Mouse (Mus musculus): ENCODE measurements around the gene Abca17. TPM values are rescaled to one million over a fixed set of nuclear protein-coding genes. Genes with fewer than 3 reads are reported as not detected.
A peak's percentile ranks its signal among the peaks of the same experiment; 100 is the strongest.

Gene Abca17
- polyA plus RNA-seq, 1 experiment from 2014 or later, result not detected

GRCm38 (mm10) chr17:24279907-24280306 lies 71.0 kb downstream of the Abca17 start:
- H3K36me3 ChIP-seq (ENCODE audit: control insufficient read depth, insufficient read depth, low read length), result no peaks in the 10 kb centered on the region
- H3K4me3 ChIP-seq (ENCODE audit: low read depth, low read length), result no peak overlapping the region
- H3K4me1 ChIP-seq (replicated peaks; ENCODE audit: control insufficient read depth, insufficient read depth, low read length), result no peaks in the 10 kb centered on the region
- no peaks in the 10 kb centered on the region for H3K9me3 ChIP-seq (ENCODE audit: control insufficient read depth, low read length)
- H3K4me2 ChIP-seq (ENCODE audit: low read length), result no peak overlapping the region
- 83% methylated on average over 4 of the region's 4 CpGs for WGBS
- H3K27ac ChIP-seq (ENCODE audit: low read depth), result no peak overlapping the region
- DNase-seq (ENCODE audit: low spot score) (no peak), ATAC-seq (replicated peaks; ENCODE audit: low FRiP score, low TSS enrichment, low read depth) (no peak)
- H3K9ac ChIP-seq (ENCODE audit: low read length), result no peak overlapping the region
- no peaks in the 10 kb centered on the region for H3K27me3 ChIP-seq (replicated peaks; ENCODE audit: control insufficient read depth, insufficient read depth, low read length)

GRCm38 (mm10) chr17:24267133-24267532 lies 83.7 kb downstream of the Abca17 start:
- 76% methylated on average over 1 of the region's 1 CpGs for WGBS
- no peak overlapping the region for H3K9ac ChIP-seq (ENCODE audit: low read length)
- DNase-seq (ENCODE audit: low spot score) (no peak), ATAC-seq (replicated peaks; ENCODE audit: low FRiP score, low TSS enrichment, low read depth) (no peak)
- H3K4me2 ChIP-seq (ENCODE audit: low read length), result no peak overlapping the region
- no peaks in the 10 kb centered on the region for H3K4me1 ChIP-seq (replicated peaks; ENCODE audit: control insufficient read depth, insufficient read depth, low read length)
- no peaks in the 10 kb centered on the region for H3K27me3 ChIP-seq (replicated peaks; ENCODE audit: control insufficient read depth, insufficient read depth, low read length)
- H3K36me3 ChIP-seq (ENCODE audit: control insufficient read depth, insufficient read depth, low read length), result no peaks in the 10 kb centered on the region
- no peaks in the 10 kb centered on the region for H3K9me3 ChIP-seq (ENCODE audit: control insufficient read depth, low read length)
- no peak overlapping the region for H3K27ac ChIP-seq (ENCODE audit: low read depth)
- H3K4me3 ChIP-seq (ENCODE audit: low read depth, low read length), result no peak overlapping the region

GRCm38 (mm10) chr17:24264766-24265165 lies 86.1 kb downstream of the Abca17 start:
- Histone ChIP-seq H3K9ac (ENCODE audit: low read length) (no peak overlapping the region), H3K36me3 (ENCODE audit: control insufficient read depth, insufficient read depth, low read length) (no peaks in the 10 kb centered on the region), H3K4me1 (replicated peaks; ENCODE audit: control insufficient read depth, insufficient read depth, low read length) (no peaks in the 10 kb centered on the region), H3K27me3 (replicated peaks; ENCODE audit: control insufficient read depth, insufficient read depth, low read length) (no peaks in the 10 kb centered on the region), H3K4me2 (ENCODE audit: low read length) (no peak overlapping the region), H3K27ac (ENCODE audit: low read depth) (no peak overlapping the region), H3K9me3 (ENCODE audit: control insufficient read depth, low read length) (no peaks in the 10 kb centered on the region), H3K4me3 (ENCODE audit: low read depth, low read length) (no peak overlapping the region)
- 72% methylated on average over 2 of the region's 2 CpGs for WGBS
- ATAC-seq (replicated peaks; ENCODE audit: low FRiP score, low TSS enrichment, low read depth), result no peak
- no peak for DNase-seq (ENCODE audit: low spot score)

GRCm38 (mm10) chr17:24260516-24260915 lies 90.4 kb downstream of the Abca17 start:
- ATAC-seq (replicated peaks; ENCODE audit: low FRiP score, low TSS enrichment, low read depth) (no peak), DNase-seq (ENCODE audit: low spot score) (no peak)
- Histone ChIP-seq H3K36me3 (ENCODE audit: control insufficient read depth, insufficient read depth, low read length) (no peaks in the 10 kb centered on the region), H3K9ac (ENCODE audit: low read length) (no peak overlapping the region), H3K9me3 (ENCODE audit: control insufficient read depth, low read length) (no peaks in the 10 kb centered on the region), H3K27me3 (replicated peaks; ENCODE audit: control insufficient read depth, insufficient read depth, low read length) (no peaks in the 10 kb centered on the region), H3K27ac (ENCODE audit: low read depth) (no peak overlapping the region), H3K4me3 (ENCODE audit: low read depth, low read length) (no peak overlapping the region), H3K4me2 (ENCODE audit: low read length) (no peak overlapping the region), H3K4me1 (replicated peaks; ENCODE audit: control insufficient read depth, insufficient read depth, low read length) (no peaks in the 10 kb centered on the region)
- 59% methylated on average over 4 of the region's 4 CpGs for WGBS

- Histone ChIP-seq H3K36me3 (ENCODE audit: control insufficient read depth, insufficient read depth, low read length) (no peaks in the 10 kb centered on the region), H3K4me2 (ENCODE audit: low read length) (no peak overlapping the region), H3K4me3 (ENCODE audit: low read depth, low read length) (no peak overlapping the region), H3K9me3 (ENCODE audit: control insufficient read depth, low read length) (no peaks in the 10 kb centered on the region), H3K27ac (ENCODE audit: low read depth) (no peak overlapping the region), H3K4me1 (replicated peaks; ENCODE audit: control insufficient read depth, insufficient read depth, low read length) (no peaks in the 10 kb centered on the region), H3K27me3 (replicated peaks; ENCODE audit: control insufficient read depth, insufficient read depth, low read length) (no peaks in the 10 kb centered on the region), H3K9ac (ENCODE audit: low read length) (no peak overlapping the region)
- whole genome bisulfite sequencing, result 73% methylated on average over 5 of the region's 5 CpGs
- ATAC-seq (replicated peaks; ENCODE audit: low FRiP score, low TSS enrichment, low read depth) (no peak), DNase-seq (ENCODE audit: low spot score) (no peak)
These were observed 91.2 kb downstream of the Abca17 start for GRCm38 (mm10) chr17:24259702-24260101.

GRCm38 (mm10) chr17:24258981-24259380 lies 91.9 kb downstream of the Abca17 start:
- H3K9ac ChIP-seq (ENCODE audit: low read length), result no peak overlapping the region
- no peak for ATAC-seq (replicated peaks; ENCODE audit: low FRiP score, low TSS enrichment, low read depth)
- DNase-seq (ENCODE audit: low spot score), result no peak
- H3K27me3 ChIP-seq (replicated peaks; ENCODE audit: control insufficient read depth, insufficient read depth, low read length), result no peaks in the 10 kb centered on the region
- no peak overlapping the region for H3K4me3 ChIP-seq (ENCODE audit: low read depth, low read length)
- H3K4me2 ChIP-seq (ENCODE audit: low read length), result no peak overlapping the region
- no peaks in the 10 kb centered on the region for H3K4me1 ChIP-seq (replicated peaks; ENCODE audit: control insufficient read depth, insufficient read depth, low read length)
- H3K27ac ChIP-seq (ENCODE audit: low read depth), result no peak overlapping the region
- no peaks in the 10 kb centered on the region for H3K9me3 ChIP-seq (ENCODE audit: control insufficient read depth, low read length)
- 64% methylated on average over 4 of the region's 4 CpGs for WGBS
- H3K36me3 ChIP-seq (ENCODE audit: control insufficient read depth, insufficient read depth, low read length), result no peaks in the 10 kb centered on the region

GRCm38 (mm10) chr17:24252329-24252728 lies 98.5 kb downstream of the Abca17 start:
- Histone ChIP-seq H3K27ac (ENCODE audit: low read depth) (no peak overlapping the region), H3K9ac (ENCODE audit: low read length) (no peak overlapping the region), H3K27me3 (replicated peaks; ENCODE audit: control insufficient read depth, insufficient read depth, low read length) (no peaks in the 10 kb centered on the region), H3K9me3 (ENCODE audit: control insufficient read depth, low read length) (0 out of 2 replicates have a peak, but pooled peaks cover 4% of the 10 kb centered on the region), H3K4me3 (ENCODE audit: low read depth, low read length) (0 out of 2 replicates have a peak overlapping the region, but pooled peaks have one; percentile 62), H3K4me1 (replicated peaks; ENCODE audit: control insufficient read depth, insufficient read depth, low read length) (peaks cover 11% of the 10 kb centered on the region), H3K4me2 (ENCODE audit: low read length) (peak overlapping the region; percentile 76), H3K36me3 (ENCODE audit: control insufficient read depth, insufficient read depth, low read length) (peaks cover 17% of the 10 kb centered on the region)
- no peak for DNase-seq (ENCODE audit: low spot score)
- no peak for ATAC-seq (replicated peaks; ENCODE audit: low FRiP score, low TSS enrichment, low read depth)
- 98% methylated on average over 2 of the region's 2 CpGs for WGBS

GRCm38 (mm10) chr17:24251320-24252069 lies 99.4 kb downstream of the Abca17 start, which contains the start of gene Ccnf:
Gene Ccnf, minus strand, starts transcription at chr17:24251484.
- ATAC-seq (replicated peaks; ENCODE audit: low FRiP score, low TSS enrichment, low read depth) (peak; percentile 100), DNase-seq (ENCODE audit: low spot score) (peak; percentile 94)
- Histone ChIP-seq H3K9me3 (ENCODE audit: control insufficient read depth, low read length) (0 out of 2 replicates have a peak, but pooled peaks cover 4% of the 10 kb centered on the region), H3K4me2 (ENCODE audit: low read length) (peak within 1 kb of the TSS; percentile 76), H3K27me3 (replicated peaks; ENCODE audit: control insufficient read depth, insufficient read depth, low read length) (no peaks in the 10 kb centered on the region), H3K9ac (ENCODE audit: low read length) (peak within 1 kb of the TSS; percentile 68), H3K4me3 (ENCODE audit: low read depth, low read length) (peak within 1 kb of the TSS; percentile 62), H3K27ac (ENCODE audit: low read depth) (peak within 1 kb of the TSS; percentile 80), H3K4me1 (replicated peaks; ENCODE audit: control insufficient read depth, insufficient read depth, low read length) (peaks cover 11% of the 10 kb centered on the region), H3K36me3 (ENCODE audit: control insufficient read depth, insufficient read depth, low read length) (peaks cover 24% of the 10 kb centered on the region)
- whole genome bisulfite sequencing, result under 1% methylated on average over 48 of the region's 48 CpGs

- H3K36me3 ChIP-seq (ENCODE audit: control insufficient read depth, insufficient read depth, low read length), result peaks cover 29% of the 10 kb centered on the region
- H3K4me1 ChIP-seq (replicated peaks; ENCODE audit: control insufficient read depth, insufficient read depth, low read length), result peaks cover 11% of the 10 kb centered on the region
- under 1% methylated on average over 32 of the region's 32 CpGs for WGBS
- H3K27ac ChIP-seq (ENCODE audit: low read depth), result peak overlapping the region; percentile 80
- peak overlapping the region; percentile 62 for H3K4me3 ChIP-seq (ENCODE audit: low read depth, low read length)
- peak overlapping the region; percentile 56 for H3K4me2 ChIP-seq (ENCODE audit: low read length)
- no peak for ATAC-seq (replicated peaks; ENCODE audit: low FRiP score, low TSS enrichment, low read depth)
- H3K9ac ChIP-seq (ENCODE audit: low read length), result peak overlapping the region; percentile 68
- 0 out of 2 replicates have a peak, but pooled peaks cover 4% of the 10 kb centered on the region for H3K9me3 ChIP-seq (ENCODE audit: control insufficient read depth, low read length)
- no peak for DNase-seq (ENCODE audit: low spot score)
- no peaks in the 10 kb centered on the region for H3K27me3 ChIP-seq (replicated peaks; ENCODE audit: control insufficient read depth, insufficient read depth, low read length)
These were observed 99.9 kb downstream of the Abca17 start for GRCm38 (mm10) chr17:24250988-24251319.

All from intestine, embryonic 14.5 days (tissue).